Mouse (Mus musculus) stomach, embryonic 14.5 days (tissue): ENCODE data around the gene Dok5. TPM values are rescaled to one million over a fixed set of nuclear protein-coding genes. Genes with fewer than 3 reads are reported as not detected.

Experiments used
- ATAC-seq: fragments of 200-750 bp; cut with Nextera tagmentation; 2 replicates; pipeline ENCODE4 v1.8.0; 2017; ENCODE audit warnings: low read depth, moderate TSS enrichment; ENCODE audit not compliant: insufficient number of reproducible peaks, insufficient read depth, low FRiP score
- H3K27ac ChIP-seq: fragments of 300-500 bp; sonication (generic); 2 replicates; pipeline ENCODE4 v1.5.1; 2014; ENCODE audit warnings: mild to moderate bottlenecking, low read length, moderate library complexity, mixed read lengths
- H3K27me3 ChIP-seq: fragments of 300-500 bp; sonication (generic); 2 replicates; pipeline ENCODE4 v1.6.1; 2014; ENCODE audit warnings: low read length, control low read depth, mixed read lengths; ENCODE audit not compliant: control insufficient read depth, insufficient read depth
- H3K36me3 ChIP-seq: fragments of 300-500 bp; sonication (generic); 2 replicates; pipeline ENCODE4 v1.6.1; 2014; ENCODE audit warnings: mild to moderate bottlenecking, control low read depth, low read length, moderate library complexity, mixed read lengths; ENCODE audit not compliant: control insufficient read depth, insufficient read depth
- H3K4me1 ChIP-seq: fragments of 300-500 bp; sonication (generic); 2 replicates; pipeline ENCODE4 v1.6.1; 2014; ENCODE audit warnings: low read length, control low read depth, mixed read lengths; ENCODE audit not compliant: control insufficient read depth, insufficient read depth
- H3K4me2 ChIP-seq: fragments of 300-500 bp; sonication (generic); replicated peaks from 2 replicates; pipeline ENCODE4 v1.6.1; 2014; ENCODE audit warnings: low read depth, low read length, control low read depth
- H3K4me3 ChIP-seq: fragments of 300-500 bp; sonication (generic); 2 replicates; pipeline ENCODE4 v1.5.1; 2014; ENCODE audit warnings: low read depth, low read length, control low read depth
- H3K9ac ChIP-seq: fragments of 300-500 bp; sonication (generic); replicated peaks from 2 replicates; pipeline ENCODE4 v1.6.1; 2014; ENCODE audit warnings: low read depth, mild to moderate bottlenecking, control low read depth, low read length, moderate library complexity, mixed read lengths
- H3K9me3 ChIP-seq: fragments of 300-500 bp; sonication (generic); 2 replicates; pipeline ENCODE4 v1.6.1; 2016; ENCODE audit warnings: low read depth, low read length, control low read depth; ENCODE audit not compliant: control insufficient read depth
- WGBS: fragments of 180-500 bp; shearing (Covaris S2); extraction: QIAGEN DNeasy Blood & Tissue Kit; methylation state at CpG from one replicate; pipeline ENCODE4 v1.1.7; 2014; 5-methylcytosine and 5-hydroxymethylcytosine counted together
- polyA plus RNA-seq: library from polyadenylated mRNA; unstranded; fragments of >200 nt; fragmentation: Nextera tagmentation; extraction: Ambion mirVana; gene quantifications from 2 replicates; pipeline ENCODE4 v1.2.1, GENCODE M21; 2014

Gene Dok5
- polyA plus RNA-seq, 1 experiment from 2014 or later, result 2.6 TPM

DNA sequence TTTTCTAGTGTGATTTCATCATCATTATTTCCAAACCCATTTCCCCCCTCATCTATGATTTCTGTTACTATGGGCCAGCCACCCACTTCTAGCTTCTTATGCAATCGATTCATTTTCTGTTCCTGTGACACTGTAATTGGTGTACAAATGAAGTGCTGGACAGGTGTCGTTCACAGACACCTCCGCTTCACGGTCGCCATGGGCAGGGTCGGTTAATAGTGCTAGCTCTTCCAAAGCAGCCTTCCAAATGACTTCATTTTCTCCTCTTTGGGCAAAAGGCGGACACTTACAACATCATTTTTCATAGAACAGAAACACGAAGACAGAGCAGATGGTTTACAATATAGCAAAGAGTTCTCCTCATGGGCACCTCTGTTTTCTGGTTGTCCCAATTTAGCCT, 1.5 kb upstream of the Dok5 start:
- H3K36me3 ChIP-seq, result no peaks in the 10 kb centered on the region
- H3K9ac ChIP-seq, result no peak overlapping the region
- H3K4me1 ChIP-seq, result peaks cover 3% of the 10 kb centered on the region; the same call in 1 of the 2 replicates
- ATAC-seq, result no peak
- no peaks in the 10 kb centered on the region for H3K9me3 ChIP-seq
- H3K27me3 ChIP-seq, result no peaks in the 10 kb centered on the region
- no peak overlapping the region for H3K4me3 ChIP-seq
- H3K27ac ChIP-seq, result no peak overlapping the region
- no peak overlapping the region for H3K4me2 ChIP-seq
- 83% methylated on average over 8 of the region's 8 CpGs for WGBS

- H3K9me3 ChIP-seq, result no peaks in the 10 kb centered on the region
- 53% methylated on average over 13 of the region's 13 CpGs for WGBS
- H3K9ac ChIP-seq, result no peak overlapping the region
- peak overlapping the region; percentile 85 for H3K4me2 ChIP-seq
- no peak for ATAC-seq
- peaks cover 3% of the 10 kb centered on the region; the same call in 1 of the 2 replicates for H3K4me1 ChIP-seq
- no peak overlapping the region for H3K4me3 ChIP-seq
- H3K27ac ChIP-seq, result no peak overlapping the region
- no peaks in the 10 kb centered on the region for H3K36me3 ChIP-seq
- no peaks in the 10 kb centered on the region for H3K27me3 ChIP-seq
Observed at GRCm38 (mm10) chr2:170730781-170731180, 826 bp upstream of the Dok5 start.

DNA sequence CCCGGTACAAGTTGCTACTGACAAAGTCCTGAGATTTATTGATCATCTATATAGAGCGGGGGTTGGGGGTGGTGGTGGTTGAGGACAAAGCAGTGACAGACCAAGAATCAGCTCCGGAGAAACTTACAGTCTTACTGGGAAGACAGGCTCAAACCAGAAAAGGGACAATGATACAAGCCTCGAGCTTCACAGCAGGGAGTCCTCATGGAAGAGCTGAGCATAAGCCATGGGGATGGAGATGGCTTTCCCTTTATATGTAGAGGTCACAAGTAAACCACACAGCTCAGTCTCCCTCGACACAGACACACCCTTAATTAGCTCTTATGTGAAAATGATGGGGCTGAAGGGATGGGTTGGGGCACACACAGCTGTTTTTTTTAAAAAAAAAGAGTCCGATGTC, 402 bp upstream of the Dok5 start:
- Histone ChIP-seq H3K27me3 (no peaks in the 10 kb centered on the region), H3K4me2 (peak overlapping the region; percentile 85), H3K9me3 (no peaks in the 10 kb centered on the region), H3K9ac (no peak overlapping the region), H3K4me3 (peak overlapping the region; percentile 46), H3K27ac (no peak overlapping the region), H3K36me3 (no peaks in the 10 kb centered on the region), H3K4me1 (peaks cover 3% of the 10 kb centered on the region; the same call in 1 of the 2 replicates)
- ATAC-seq, result 0 out of 2 replicates have a peak, but pooled peaks have one; percentile 6
- WGBS, result 13% methylated on average over 6 of the region's 6 CpGs

GRCm38 (mm10) chr2:170733671-170734070, 2.1 kb downstream of the Dok5 start:
- no peak for ATAC-seq
- H3K4me2 ChIP-seq, result no peak overlapping the region
- H3K27ac ChIP-seq, result no peak overlapping the region
- no peaks in the 10 kb centered on the region for H3K27me3 ChIP-seq
- peaks cover 3% of the 10 kb centered on the region; the same call in 1 of the 2 replicates for H3K4me1 ChIP-seq
- no peak overlapping the region for H3K9ac ChIP-seq
- H3K4me3 ChIP-seq, result no peak overlapping the region
- 100% methylated on average over 1 of the region's 1 CpGs for WGBS
- H3K36me3 ChIP-seq, result no peaks in the 10 kb centered on the region
- H3K9me3 ChIP-seq, result no peaks in the 10 kb centered on the region

- no peak for ATAC-seq
- H3K4me3 ChIP-seq, result no peak overlapping the region
- no peaks in the 10 kb centered on the region for H3K9me3 ChIP-seq
- no peaks in the 10 kb centered on the region for H3K27me3 ChIP-seq
- no peaks in the 10 kb centered on the region for H3K36me3 ChIP-seq
- peaks cover 3% of the 10 kb centered on the region; the same call in 1 of the 2 replicates for H3K4me1 ChIP-seq
- WGBS, result 53% methylated on average over 3 of the region's 3 CpGs
- H3K9ac ChIP-seq, result no peak overlapping the region
- H3K27ac ChIP-seq, result no peak overlapping the region
- no peak overlapping the region for H3K4me2 ChIP-seq
Observed at GRCm38 (mm10) chr2:170734446-170734845, 2.8 kb downstream of the Dok5 start.

- Histone ChIP-seq H3K4me3 (no peak overlapping the region), H3K9me3 (no peaks in the 10 kb centered on the region), H3K4me1 (0 out of 2 replicates have a peak, but pooled peaks cover 2% of the 10 kb centered on the region), H3K27ac (no peak overlapping the region), H3K4me2 (no peak overlapping the region), H3K36me3 (no peaks in the 10 kb centered on the region), H3K27me3 (no peaks in the 10 kb centered on the region), H3K9ac (no peak overlapping the region)
- ATAC-seq, result no peak
- 87% methylated on average over 9 of the region's 9 CpGs for WGBS
Observed at GRCm38 (mm10) chr2:170738446-170738845, 6.8 kb downstream of the Dok5 start.

- WGBS, result 90% methylated on average over 9 of the region's 9 CpGs
- Histone ChIP-seq H3K4me2 (no peak overlapping the region), H3K36me3 (no peaks in the 10 kb centered on the region), H3K4me3 (no peak overlapping the region), H3K27me3 (no peaks in the 10 kb centered on the region), H3K4me1 (0 out of 2 replicates have a peak, but pooled peaks cover 2% of the 10 kb centered on the region), H3K27ac (no peak overlapping the region), H3K9me3 (no peaks in the 10 kb centered on the region), H3K9ac (no peak overlapping the region)
- no peak for ATAC-seq
Observed at GRCm38 (mm10) chr2:170738891-170739290, 7.3 kb downstream of the Dok5 start.

GRCm38 (mm10) chr2:170739713-170740365, 8.2 kb downstream of the Dok5 start:
- Histone ChIP-seq H3K4me2 (no peak overlapping the region), H3K27me3 (no peaks in the 10 kb centered on the region), H3K9ac (no peak overlapping the region), H3K4me1 (0 out of 2 replicates have a peak, but pooled peaks cover 2% of the 10 kb centered on the region), H3K27ac (no peak overlapping the region), H3K36me3 (no peaks in the 10 kb centered on the region), H3K9me3 (no peaks in the 10 kb centered on the region), H3K4me3 (no peak overlapping the region)
- WGBS, result 47% methylated on average over 8 of the region's 8 CpGs
- ATAC-seq, result no peak

DNA sequence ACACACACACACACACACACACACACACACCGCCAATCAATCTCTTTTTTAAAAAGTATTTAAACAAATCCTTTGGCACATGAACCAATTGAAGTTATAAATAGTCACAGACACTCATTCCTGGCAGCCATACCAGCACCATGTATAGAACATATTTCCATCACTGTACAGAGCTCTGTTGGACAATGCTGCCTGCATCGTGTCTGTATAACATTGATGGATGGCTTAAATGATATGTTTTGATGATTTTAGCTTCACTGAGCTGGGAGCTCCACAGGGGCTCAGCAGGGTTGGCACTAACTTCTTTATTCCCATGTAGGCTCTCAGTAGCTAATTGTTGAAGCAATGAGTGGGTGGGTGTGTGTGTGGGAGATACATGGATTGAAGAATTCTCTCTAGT, 11.9 kb downstream of the Dok5 start:
- Histone ChIP-seq H3K4me2 (no peak overlapping the region), H3K9me3 (no peaks in the 10 kb centered on the region), H3K27me3 (no peaks in the 10 kb centered on the region), H3K27ac (no peak overlapping the region), H3K4me3 (no peak overlapping the region), H3K36me3 (no peaks in the 10 kb centered on the region), H3K4me1 (0 out of 2 replicates have a peak, but pooled peaks cover 2% of the 10 kb centered on the region), H3K9ac (no peak overlapping the region)
- 63% methylated on average over 2 of the region's 2 CpGs for WGBS
- ATAC-seq, result no peak
